Mouse (Mus musculus) liver, embryonic 11.5 days (tissue): ENCODE data around the gene Zfp184. TPM values are rescaled to one million over a fixed set of nuclear protein-coding genes. Genes with fewer than 3 reads are reported as not detected.

Experiments used
- ATAC-seq: fragments of 200-750 bp; cut with Nextera tagmentation; replicated peaks from 2 replicates; pipeline ENCODE4 v1.8.0; 2017; ENCODE audit warnings: moderate number of reproducible peaks, mild to moderate bottlenecking, moderate TSS enrichment, moderate library complexity; ENCODE audit not compliant: low FRiP score
- DNase-seq: peaks from one replicate; pipeline ENCODE4 v3.0.0-alpha.2; 2017; ENCODE audit warnings: low spot score
- H3K27ac ChIP-seq: fragments of 300-500 bp; sonication (generic); 2 replicates; pipeline ENCODE4 v1.5.1; 2014; ENCODE audit warnings: mild to moderate bottlenecking, low read depth, low read length, control low read depth
- H3K27me3 ChIP-seq: fragments of 300-500 bp; sonication (generic); replicated peaks from 2 replicates; pipeline ENCODE4 v1.6.1; 2014; ENCODE audit warnings: low read length, mixed read lengths; ENCODE audit not compliant: control insufficient read depth, insufficient read depth
- H3K36me3 ChIP-seq: fragments of 300-500 bp; sonication (generic); 2 replicates; pipeline ENCODE4 v1.6.1; 2014; ENCODE audit warnings: mild to moderate bottlenecking, low read length, moderate library complexity, mixed read lengths; ENCODE audit not compliant: control insufficient read depth, insufficient read depth
- H3K4me1 ChIP-seq: fragments of 300-500 bp; sonication (generic); replicated peaks from 2 replicates; pipeline ENCODE4 v1.6.1; 2014; ENCODE audit warnings: low read length, mixed read lengths; ENCODE audit not compliant: control insufficient read depth, insufficient read depth
- H3K4me2 ChIP-seq: fragments of 300-500 bp; sonication (generic); 2 replicates; pipeline ENCODE4 v1.6.1; 2014; ENCODE audit warnings: mild to moderate bottlenecking, control low read depth, moderate library complexity
- H3K4me3 ChIP-seq: fragments of 300-500 bp; sonication (generic); 2 replicates; pipeline ENCODE4 v1.5.1; 2014; ENCODE audit warnings: low read depth, low read length, control low read depth
- H3K9ac ChIP-seq: fragments of 300-500 bp; sonication (generic); 2 replicates; pipeline ENCODE4 v1.6.1; 2014; ENCODE audit warnings: low read depth, low read length, control low read depth
- H3K9me3 ChIP-seq: fragments of 300-500 bp; sonication (generic); 2 replicates; pipeline ENCODE4 v1.6.1; 2016; ENCODE audit warnings: low read length, inconsistent platforms, mixed read lengths; ENCODE audit not compliant: control insufficient read depth
- WGBS: fragments of 180-500 bp; shearing (Covaris S2); extraction: QIAGEN DNeasy Blood & Tissue Kit; methylation state at CpG from one replicate; pipeline ENCODE4 v1.1.7; 2014; 5-methylcytosine and 5-hydroxymethylcytosine counted together
- polyA plus RNA-seq: library from polyadenylated mRNA; unstranded; fragments of >200 nt; fragmentation: Nextera tagmentation; extraction: Ambion mirVana; gene quantifications from 2 replicates; pipeline ENCODE4 v1.2.1, GENCODE M21; 2014

The Zfp184 gene
- polyA plus RNA-seq, 1 experiment from 2014 or later = 5.1 TPM

GRCm38 (mm10) chr13:21981803-21982193, 36.9 kb downstream of the Zfp184 start:
- WGBS = 5% methylated on average over 17 of the region's 17 CpGs
- Histone ChIP-seq H3K27me3 (peaks cover 65% of the 10 kb centered on the region), H3K36me3 (no peaks in the 10 kb centered on the region), H3K4me2 (peak overlapping the region; percentile 82), H3K9ac (peak overlapping the region; percentile 63), H3K27ac (no peak overlapping the region), H3K9me3 (no peaks in the 10 kb centered on the region), H3K4me1 (no peaks in the 10 kb centered on the region), H3K4me3 (peak overlapping the region; percentile 58)
- no peak for ATAC-seq
- DNase-seq = no peak

GRCm38 (mm10) chr13:21984486-21984885, 39.6 kb downstream of the Zfp184 start:
- Histone ChIP-seq H3K27ac (no peak overlapping the region), H3K4me3 (no peak overlapping the region), H3K9me3 (no peaks in the 10 kb centered on the region), H3K4me1 (no peaks in the 10 kb centered on the region), H3K9ac (no peak overlapping the region), H3K36me3 (no peaks in the 10 kb centered on the region), H3K27me3 (peaks cover 57% of the 10 kb centered on the region), H3K4me2 (no peak overlapping the region)
- ATAC-seq (no peak), DNase-seq (no peak)
- 64% methylated on average over 2 of the region's 2 CpGs for WGBS

- Histone ChIP-seq H3K4me1 (peaks cover 8% of the 10 kb centered on the region; the same call in 1 of the 2 replicates), H3K27me3 (peaks cover 19% of the 10 kb centered on the region), H3K27ac (no peak overlapping the region), H3K4me2 (no peak overlapping the region), H3K36me3 (no peaks in the 10 kb centered on the region), H3K9ac (no peak overlapping the region), H3K4me3 (no peak overlapping the region), H3K9me3 (no peaks in the 10 kb centered on the region)
- peak; percentile 29 for DNase-seq
- no peak for ATAC-seq
- WGBS = 73% methylated on average over 5 of the region's 5 CpGs
Observed at GRCm38 (mm10) chr13:21992550-21992949, 47.7 kb downstream of the Zfp184 start.

- peak; percentile 74 for ATAC-seq
- Histone ChIP-seq H3K27ac (no peak overlapping the region), H3K9me3 (no peaks in the 10 kb centered on the region), H3K4me1 (peaks cover 8% of the 10 kb centered on the region; the same call in 1 of the 2 replicates), H3K27me3 (peaks cover 35% of the 10 kb centered on the region), H3K4me3 (peak overlapping the region; percentile 31), H3K9ac (no peak overlapping the region), H3K4me2 (peak overlapping the region; percentile 79), H3K36me3 (no peaks in the 10 kb centered on the region)
- peak; percentile 83 for DNase-seq
- WGBS = under 1% methylated on average over 22 of the region's 22 CpGs
Observed at GRCm38 (mm10) chr13:21993957-21994738, 49.3 kb downstream of the Zfp184 start.

- peaks cover 8% of the 10 kb centered on the region; the same call in 1 of the 2 replicates for H3K4me1 ChIP-seq
- H3K9me3 ChIP-seq = no peaks in the 10 kb centered on the region
- no peak overlapping the region for H3K9ac ChIP-seq
- H3K27ac ChIP-seq = no peak overlapping the region
- H3K36me3 ChIP-seq = no peaks in the 10 kb centered on the region
- peak overlapping the region; percentile 79 for H3K4me2 ChIP-seq
- 3% methylated on average over 8 of the region's 8 CpGs for WGBS
- no peak for ATAC-seq
- peaks cover 42% of the 10 kb centered on the region for H3K27me3 ChIP-seq
- no peak for DNase-seq
- peak overlapping the region; percentile 39 for H3K4me3 ChIP-seq
Observed at GRCm38 (mm10) chr13:21994896-21995295, 50.0 kb downstream of the Zfp184 start.

GRCm38 (mm10) chr13:21995331-21995914, 50.5 kb downstream of the Zfp184 start:
- Histone ChIP-seq H3K4me1 (peaks cover 8% of the 10 kb centered on the region; the same call in 1 of the 2 replicates), H3K9me3 (no peaks in the 10 kb centered on the region), H3K27ac (no peak overlapping the region), H3K27me3 (peaks cover 46% of the 10 kb centered on the region), H3K4me3 (peak overlapping the region; percentile 39), H3K9ac (peak overlapping the region; percentile 0; the same call in 1 of the 2 replicates), H3K4me2 (peak overlapping the region; percentile 79), H3K36me3 (no peaks in the 10 kb centered on the region)
- peak; percentile 61 for ATAC-seq
- under 1% methylated on average over 21 of the region's 21 CpGs for WGBS
- peak; percentile 70 for DNase-seq

- H3K4me1 ChIP-seq = peaks cover 8% of the 10 kb centered on the region; the same call in 1 of the 2 replicates
- no peaks in the 10 kb centered on the region for H3K36me3 ChIP-seq
- ATAC-seq = peak; percentile 65
- H3K9me3 ChIP-seq = no peaks in the 10 kb centered on the region
- WGBS = under 1% methylated on average over 12 of the region's 12 CpGs
- H3K9ac ChIP-seq = peak overlapping the region; percentile 0; the same call in 1 of the 2 replicates
- H3K4me2 ChIP-seq = peak overlapping the region; percentile 79
- H3K27me3 ChIP-seq = peaks cover 49% of the 10 kb centered on the region
- DNase-seq = peak; percentile 83
- no peak overlapping the region for H3K27ac ChIP-seq
- peak overlapping the region; percentile 39 for H3K4me3 ChIP-seq
Observed at GRCm38 (mm10) chr13:21996101-21996839, 51.4 kb downstream of the Zfp184 start.

GRCm38 (mm10) chr13:21996840-21997185, 51.9 kb downstream of the Zfp184 start:
- ATAC-seq (no peak), DNase-seq (no peak)
- H3K4me1 ChIP-seq = peaks cover 8% of the 10 kb centered on the region; the same call in 1 of the 2 replicates
- 0% methylated on average over 13 of the region's 13 CpGs for WGBS
- peak overlapping the region; percentile 39 for H3K4me3 ChIP-seq
- peaks cover 49% of the 10 kb centered on the region for H3K27me3 ChIP-seq
- no peak overlapping the region for H3K9ac ChIP-seq
- peak overlapping the region; percentile 79 for H3K4me2 ChIP-seq
- H3K36me3 ChIP-seq = no peaks in the 10 kb centered on the region
- H3K9me3 ChIP-seq = no peaks in the 10 kb centered on the region
- no peak overlapping the region for H3K27ac ChIP-seq
